18 mouse cellular contexts compared by ENCODE assay signal in genomic region chr15:61656951-61657350, GRCm38 (mm10).
A peak's percentile ranks its signal among the peaks of the same experiment; 100 is the strongest.
DNase-seq lines count a peak whose midpoint lies in the region; ATAC-seq and TF ChIP-seq lines count a peak whose summit lies in the region.
"Had no signal": no experiment of that assay in that cellular context is flagged by ENCODE, and none has a peak within 500 bp of the region (broad histone marks: within the 10 kb centered on the region; RNA-seq: fewer than 3 reads in every experiment).

No protein-coding gene starts in this region.

- no peaks in the 10 kb centered on the region for H3K27me3 ChIP-seq in heart, embryonic 11.5 days (ENCODE audit: control insufficient read depth, insufficient read depth, low read length)
- no peaks in the 10 kb centered on the region for H3K27me3 ChIP-seq in lung, embryonic 14.5 days (ENCODE audit: insufficient read depth, low read length)
- no peaks in the 10 kb centered on the region for H3K27me3 ChIP-seq in hindbrain, embryonic 10.5 days (ENCODE audit: insufficient read depth, poor library complexity, severe bottlenecking)
- H3K27me3 ChIP-seq: limb, embryonic 15.5 days; midbrain, embryonic 13.5 days; neural tube, embryonic 15.5 days had no signal

- H3K36me3 ChIP-seq in heart, embryonic 11.5 days (ENCODE audit: control insufficient read depth, insufficient read depth, low read length) = no peaks in the 10 kb centered on the region
- H3K36me3 ChIP-seq in lung, embryonic 14.5 days (ENCODE audit: insufficient read depth) = no peaks in the 10 kb centered on the region
- no peaks in the 10 kb centered on the region for H3K36me3 ChIP-seq in hindbrain, embryonic 10.5 days
- H3K36me3 ChIP-seq: limb, embryonic 15.5 days; midbrain, embryonic 13.5 days; neural tube, embryonic 15.5 days had no signal

- no peak overlapping the region for H3K27ac ChIP-seq in heart, embryonic 11.5 days (ENCODE audit: low read depth, low read length)
- no peak overlapping the region for H3K27ac ChIP-seq in lung, embryonic 14.5 days (ENCODE audit: low read depth)
- no peak overlapping the region for H3K27ac ChIP-seq in hindbrain, embryonic 10.5 days
- H3K27ac ChIP-seq: kidney, postnatal 0 days; limb, embryonic 15.5 days; midbrain, embryonic 13.5 days; neural tube, embryonic 15.5 days had no signal

- intact Hi-C loops in heart, postnatal 10 days (cut with DNase I) = no loop called here

- no peaks in the 10 kb centered on the region for H3K9me3 ChIP-seq in heart, embryonic 11.5 days (replicated peaks; ENCODE audit: control insufficient read depth, low read length)
- H3K9me3 ChIP-seq in lung, embryonic 14.5 days (ENCODE audit: low read depth, low read length) = no peaks in the 10 kb centered on the region
- no peaks in the 10 kb centered on the region for H3K9me3 ChIP-seq in hindbrain, embryonic 10.5 days
- H3K9me3 ChIP-seq: limb, embryonic 15.5 days; midbrain, embryonic 13.5 days; neural tube, embryonic 15.5 days had no signal

- H3K9ac ChIP-seq in heart, embryonic 11.5 days (ENCODE audit: low read depth, low read length) = no peak overlapping the region
- H3K9ac ChIP-seq in lung, embryonic 14.5 days = no peak overlapping the region
- H3K9ac ChIP-seq: limb, embryonic 15.5 days; midbrain, embryonic 13.5 days; neural tube, embryonic 15.5 days had no signal

- ATAC-seq in heart, embryonic 11.5 days (replicated peaks; ENCODE audit: insufficient number of reproducible peaks, low FRiP score, low TSS enrichment) = no peak
- ATAC-seq in lung, embryonic 14.5 days (ENCODE audit: insufficient read depth) = no peak
- ATAC-seq: activated CD4-positive, CD25-positive, alpha-beta regulatory T cell, adult 4 months; hindbrain, embryonic 16.5 days; intestine, postnatal 0 days; midbrain, embryonic 13.5 days had no signal

- no peaks in the 10 kb centered on the region for H3K4me1 ChIP-seq in heart, embryonic 11.5 days (ENCODE audit: control insufficient read depth, insufficient read depth, low read length)
- no peaks in the 10 kb centered on the region for H3K4me1 ChIP-seq in lung, embryonic 14.5 days (ENCODE audit: insufficient read depth)
- no peaks in the 10 kb centered on the region for H3K4me1 ChIP-seq in hindbrain, embryonic 10.5 days (replicated peaks)
- H3K4me1 ChIP-seq: limb, embryonic 15.5 days; midbrain, embryonic 13.5 days; neural tube, embryonic 15.5 days had no signal

- no peak overlapping the region for H3K4me2 ChIP-seq in heart, embryonic 11.5 days
- H3K4me2 ChIP-seq in lung, embryonic 14.5 days = no peak overlapping the region
- H3K4me2 ChIP-seq: limb, embryonic 15.5 days; midbrain, embryonic 13.5 days; neural tube, embryonic 15.5 days had no signal

- peak; percentile 49 to 51 for DNase-seq in heart, postnatal 10 days
- peak; percentile 29 for DNase-seq in lung, embryonic 14.5 days
- no peak for DNase-seq in lung, postnatal 4 days
- peak; percentile 56 for DNase-seq in 3T3-L1 (ENCODE audit: low read depth, low spot score)
- DNase-seq in gastrocnemius, postnatal 10 days = peak; percentile 9
- no peak for DNase-seq in hindbrain, embryonic 10.5 days (ENCODE audit: low spot score)
- DNase-seq: B cell, adult 2 months; cerebellum, adult 9-10 months; thymus, postnatal 14 days had no signal

- H3K4me3 ChIP-seq in heart, embryonic 11.5 days (ENCODE audit: low read depth, low read length) = no peak overlapping the region
- no peak overlapping the region for H3K4me3 ChIP-seq in lung, embryonic 14.5 days (ENCODE audit: low read depth, low read length)
- H3K4me3 ChIP-seq in hindbrain, embryonic 10.5 days = no peak overlapping the region
- H3K4me3 ChIP-seq: limb, embryonic 15.5 days; midbrain, embryonic 13.5 days; myocyte; neural tube, embryonic 15.5 days had no signal

- TF ChIP-seq CTCF in lung, embryonic 14.5 days (IDR thresholded peaks at IDR 0.05; ENCODE audit: low read depth) = no peak

Comparison
In these comparisons a context has a peak if more than half of its experiments do, and no peak if none do; other contexts are left out.
1. DNase-seq: peak in heart, postnatal 10 days (2 of 2), lung, embryonic 14.5 days (single experiment), 3T3-L1 (single experiment) and gastrocnemius, postnatal 10 days (single experiment); none in lung, postnatal 4 days (0 of 2) and hindbrain, embryonic 10.5 days (single experiment).